Mouse (Mus musculus) heart, postnatal 0 days (tissue): ENCODE measurements around the gene Slc4a1.

Experiments
- CTCF ChIP-seq: IDR thresholded peaks from 2 replicates; pipeline ENCODE4 v1.5.1; 2016; ENCODE audit warnings: antibody characterized with exemption, control low read depth, low read depth
- EP300 ChIP-seq: IDR thresholded peaks from 2 replicates; pipeline ENCODE4 v1.6.1; 2016; ENCODE audit warnings: antibody characterized with exemption, low read depth

DNA sequence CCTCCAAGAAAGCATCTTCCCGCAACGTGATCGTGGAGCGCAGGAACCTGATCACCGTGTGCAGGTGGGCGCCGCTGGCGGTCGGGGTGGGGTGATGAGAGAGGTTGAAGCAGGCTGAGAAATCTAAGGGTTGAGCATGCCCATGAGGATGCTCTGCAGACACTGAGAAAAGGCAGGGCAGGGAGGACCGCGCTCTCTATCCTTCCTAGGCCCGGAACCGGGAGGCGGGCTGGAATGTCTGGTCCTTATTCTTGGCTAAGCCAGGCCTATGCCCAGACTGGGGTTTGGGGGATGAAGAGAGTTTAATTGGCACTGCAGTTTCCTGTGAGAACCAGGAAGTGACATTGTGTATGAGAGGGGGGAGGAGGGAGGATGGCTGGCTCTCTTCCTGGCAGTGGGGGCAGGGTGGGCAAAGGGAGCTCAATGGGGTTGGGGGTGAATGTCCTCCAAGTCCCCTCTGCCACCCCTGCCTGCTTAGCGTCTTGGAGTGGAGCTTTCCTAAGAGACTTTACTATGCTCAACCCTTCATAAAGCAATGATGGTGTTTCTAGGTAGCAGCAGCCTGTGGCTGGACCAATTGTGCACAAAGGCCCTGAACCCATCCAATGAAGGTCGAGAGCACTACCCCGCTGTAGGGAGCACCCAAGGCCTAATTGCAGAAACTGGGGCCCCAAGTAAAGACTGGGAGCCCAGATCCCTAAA lies 27.9 kb upstream of the Slc4a1 start:
- TF ChIP-seq CTCF (no peak), EP300 (no peak)
